Mouse (Mus musculus): ENCODE data around the gene Mettl5. TPM values are rescaled to one million over a fixed set of nuclear protein-coding genes. Genes with fewer than 3 reads are reported as not detected.
"Not testable (repeated sequence)": the region's sequence is repeated elsewhere in the genome, so short reads cannot be mapped to it uniquely, and the experiment has no call there.

Gene Mettl5
- total RNA-seq (2017): 11.0 to 31.6 TPM (median 23.8 TPM) in 3 replicates

DNA sequence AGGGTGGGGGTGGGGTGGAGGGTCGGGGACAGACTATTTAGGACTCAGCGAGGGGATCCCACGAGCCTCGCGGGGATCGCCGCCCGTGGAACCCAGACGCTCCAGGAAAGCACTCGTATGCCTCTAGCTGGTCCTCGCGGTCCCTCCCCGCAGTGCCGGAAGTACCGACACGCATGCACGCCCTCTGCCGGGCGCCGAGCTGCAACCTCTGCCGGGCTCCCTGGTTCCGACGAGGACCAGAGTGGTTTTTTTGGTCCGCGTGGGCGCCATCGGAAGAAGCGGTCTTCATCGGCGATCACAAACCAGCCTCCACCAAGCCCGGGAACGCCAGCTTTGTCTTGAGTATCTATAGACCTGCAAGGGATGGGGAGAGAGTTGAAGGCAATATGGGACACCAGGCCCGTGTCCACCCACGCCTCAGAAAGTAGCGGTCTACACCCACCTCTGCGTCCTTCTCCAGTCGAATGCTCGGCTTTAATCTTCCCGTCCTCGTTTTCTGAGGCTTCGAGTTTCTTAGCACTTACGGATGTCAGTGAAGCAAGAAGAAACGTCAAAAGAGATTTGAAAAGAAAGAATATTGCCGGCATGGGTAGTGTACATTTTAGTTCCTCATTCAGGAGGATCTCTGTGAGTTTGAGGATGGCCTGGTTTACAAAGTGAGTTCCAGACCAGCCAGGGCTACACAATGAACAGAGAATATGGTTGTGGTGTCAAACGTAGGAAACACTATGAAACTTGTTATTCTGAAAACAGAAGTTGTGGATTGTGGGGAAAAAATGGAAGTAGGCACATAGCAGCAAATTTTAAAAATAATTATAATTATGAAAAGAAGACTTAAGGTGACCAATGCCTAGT is at the start of gene Mettl5:
Gene Mettl5 (minus strand): TSS at position 165 of the 855 bp plus-strand sequence.
- ATAC-seq (replicated peaks; ENCODE audit: insufficient number of reproducible peaks, low FRiP score, low TSS enrichment, poor library complexity, severe bottlenecking): peak; percentile 99

DNA sequence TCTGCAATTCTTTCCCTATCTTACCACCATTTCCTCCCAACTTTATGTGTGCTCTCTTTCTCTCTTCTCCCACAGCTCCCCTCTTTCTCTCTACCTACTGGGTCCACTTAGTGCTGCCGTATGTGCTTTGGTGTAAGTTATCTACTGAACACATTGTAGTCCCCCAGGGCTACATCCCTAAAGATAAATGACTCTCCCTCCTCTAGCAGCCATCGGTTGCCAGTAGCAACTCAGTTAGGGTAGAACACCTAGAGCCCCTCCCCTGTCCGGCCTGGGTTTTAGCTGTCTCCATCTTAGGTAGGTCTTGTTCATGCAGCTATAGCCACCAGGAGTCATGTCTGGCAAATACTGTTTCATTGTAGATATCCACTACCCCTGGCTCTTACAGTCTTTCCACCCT is 39.5 kb upstream of the Mettl5 start:
- no peak for ATAC-seq (replicated peaks; ENCODE audit: insufficient number of reproducible peaks, low FRiP score, low TSS enrichment, poor library complexity, severe bottlenecking)

DNA sequence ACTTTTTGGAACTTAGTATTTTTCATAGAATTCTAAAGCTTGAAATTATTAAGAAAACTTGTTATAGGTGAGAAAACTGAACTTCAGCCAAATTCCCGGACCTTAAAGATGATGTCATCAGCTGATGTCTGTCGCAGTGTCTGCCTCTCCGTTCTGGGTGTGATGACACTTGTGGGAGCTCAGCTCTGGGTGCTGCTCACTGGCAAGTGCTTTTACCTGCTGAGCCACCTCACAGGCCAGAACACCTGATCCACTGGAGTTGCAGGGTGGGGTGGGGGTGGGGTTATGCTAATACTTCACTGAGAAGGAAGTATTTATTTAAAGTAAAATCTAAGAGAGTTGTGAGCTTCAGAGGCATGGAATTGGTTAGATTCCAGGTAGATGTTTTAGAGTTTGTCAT is 31.9 kb upstream of the Mettl5 start:
- no peak for ATAC-seq (replicated peaks; ENCODE audit: insufficient number of reproducible peaks, low FRiP score, low TSS enrichment, poor library complexity, severe bottlenecking)

DNA sequence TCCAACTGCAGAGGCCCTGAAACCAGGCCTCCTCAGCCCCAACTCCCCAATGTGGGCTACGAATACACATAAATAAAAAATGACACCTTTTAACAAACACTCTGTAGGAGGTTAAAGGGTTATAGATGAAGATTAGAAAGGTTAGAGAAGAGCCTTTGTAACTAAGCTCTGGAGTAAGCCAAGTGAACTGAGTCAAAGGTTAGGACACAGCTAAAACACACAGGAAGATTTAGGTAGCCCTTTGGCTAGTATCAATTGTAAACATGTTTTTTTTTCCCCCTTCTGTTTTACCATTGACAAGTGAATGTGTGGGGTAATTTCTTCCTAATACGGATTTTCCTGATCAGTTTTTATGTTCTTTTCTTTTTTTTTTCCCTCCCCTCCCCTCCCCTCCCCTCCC is 27.4 kb upstream of the Mettl5 start:
- no peak for ATAC-seq (replicated peaks; ENCODE audit: insufficient number of reproducible peaks, low FRiP score, low TSS enrichment, poor library complexity, severe bottlenecking)

DNA sequence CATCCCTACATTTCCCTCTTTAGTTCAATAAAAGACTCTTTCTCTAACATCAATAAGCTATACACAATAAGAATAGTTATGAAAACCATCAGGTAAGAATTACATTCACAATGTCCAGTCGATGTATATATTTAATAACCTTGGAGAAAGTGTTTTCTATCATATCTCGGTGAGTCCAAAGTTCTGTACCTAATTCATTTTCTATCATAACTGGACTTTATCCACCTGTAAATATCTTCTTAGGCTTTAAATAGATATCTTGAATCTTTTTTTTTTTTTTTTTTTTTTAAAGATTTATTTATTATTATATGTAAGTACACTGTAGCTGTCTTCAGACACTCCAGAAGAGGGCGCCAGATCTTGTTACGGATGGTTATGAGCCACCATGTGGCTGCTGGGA is 22.0 kb upstream of the Mettl5 start:
- ATAC-seq (replicated peaks; ENCODE audit: insufficient number of reproducible peaks, low FRiP score, low TSS enrichment, poor library complexity, severe bottlenecking): not testable (repeated sequence)

DNA sequence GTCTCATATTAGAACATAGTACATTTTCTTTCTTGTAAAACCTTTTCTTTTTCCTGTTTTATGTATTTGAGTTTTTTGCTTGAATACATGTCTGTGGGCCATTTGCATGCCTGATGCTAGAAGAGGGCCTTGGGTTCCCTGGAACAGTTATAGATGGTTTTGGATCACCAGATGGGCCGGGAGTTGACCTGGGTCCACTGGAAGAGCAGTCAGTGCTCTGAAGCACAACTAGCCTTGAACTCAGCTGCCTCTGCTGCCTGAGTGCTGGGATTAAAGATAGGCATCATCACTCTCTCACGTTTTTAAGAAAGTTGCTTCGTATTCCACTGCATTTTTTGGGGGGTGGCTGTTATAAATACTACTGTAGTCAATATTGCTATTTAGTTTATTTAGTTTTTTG is 18.1 kb upstream of the Mettl5 start:
- no peak for ATAC-seq (replicated peaks; ENCODE audit: insufficient number of reproducible peaks, low FRiP score, low TSS enrichment, poor library complexity, severe bottlenecking)

DNA sequence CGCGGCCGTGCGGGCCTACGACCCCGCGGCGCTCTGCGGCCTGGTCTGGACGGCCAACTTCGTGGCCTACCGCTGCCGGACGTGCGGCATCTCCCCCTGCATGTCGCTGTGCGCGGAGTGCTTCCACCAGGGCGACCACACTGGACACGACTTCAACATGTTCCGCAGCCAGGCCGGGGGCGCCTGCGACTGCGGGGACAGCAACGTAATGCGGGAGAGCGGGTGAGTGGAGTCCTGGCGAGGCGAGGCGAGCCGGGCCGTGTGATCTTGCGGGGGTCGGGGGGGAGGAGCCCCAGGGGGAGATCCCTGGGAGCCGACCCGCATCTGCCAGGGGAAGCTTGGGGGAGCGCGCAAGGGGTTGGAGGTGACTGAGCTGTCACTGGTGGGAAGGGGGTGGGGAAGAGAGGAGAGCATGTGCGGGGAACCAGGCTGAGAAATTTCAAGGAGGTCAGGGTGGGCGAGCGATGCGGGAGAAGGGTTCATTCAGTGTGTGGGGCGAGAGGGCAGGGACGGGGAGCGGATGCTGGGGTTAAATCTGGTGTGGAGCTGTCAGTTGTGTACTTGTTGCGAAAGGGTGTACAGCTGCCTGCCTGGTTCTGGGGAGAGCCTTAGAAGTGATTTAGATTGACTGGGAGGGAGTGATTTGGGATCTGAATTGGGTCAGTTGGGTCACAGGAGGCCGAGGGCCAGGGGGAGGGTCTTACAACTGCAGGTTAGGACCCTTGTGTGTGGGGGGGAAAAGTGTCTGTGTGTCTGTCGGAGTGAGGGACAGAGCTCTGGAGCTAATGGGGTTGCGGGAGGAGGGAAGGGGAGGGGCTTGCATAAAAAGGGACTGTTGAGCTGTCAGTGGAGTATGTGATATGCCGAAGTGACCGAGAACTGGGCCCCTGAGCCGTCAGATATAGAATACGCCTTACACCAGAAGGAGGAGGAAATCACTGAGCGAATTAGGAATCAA is 12.5 kb upstream of the Mettl5 start:
- ATAC-seq (replicated peaks; ENCODE audit: insufficient number of reproducible peaks, low FRiP score, low TSS enrichment, poor library complexity, severe bottlenecking): peak; percentile 73

DNA sequence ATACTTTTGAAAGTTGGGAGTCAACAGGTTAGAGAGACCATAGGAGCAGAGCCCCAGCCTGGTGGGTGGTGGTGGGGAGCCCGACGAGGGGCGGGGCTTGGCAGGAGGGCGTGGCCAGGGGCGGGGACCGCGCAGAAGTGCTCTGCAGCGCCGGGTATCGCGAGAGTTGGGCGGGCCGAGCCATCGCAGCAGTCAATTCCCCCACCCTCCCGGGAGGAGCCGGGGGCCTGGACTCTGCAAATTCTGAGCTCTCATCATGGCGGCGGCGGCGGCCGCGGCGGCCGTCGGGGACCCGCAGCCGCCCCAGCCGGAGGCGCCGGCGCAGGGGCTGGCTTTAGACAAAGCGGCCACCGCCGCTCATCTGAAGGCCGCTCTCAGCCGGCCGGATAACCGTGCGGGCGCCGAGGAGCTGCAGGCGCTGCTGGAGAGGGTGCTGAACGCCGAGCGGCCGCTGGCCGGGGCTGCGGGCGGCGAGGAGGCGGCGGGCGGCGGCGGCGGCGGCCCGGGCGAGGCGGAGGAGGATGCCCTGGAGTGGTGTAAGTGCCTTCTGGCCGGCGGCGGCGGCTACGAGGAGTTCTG is 11.7 kb upstream of the Mettl5 start, which contains the start of gene Ubr3:
Gene Ubr3 (plus strand): TSS at position 208 of the 579 bp plus-strand sequence.
- peak; percentile 93 for ATAC-seq (replicated peaks; ENCODE audit: insufficient number of reproducible peaks, low FRiP score, low TSS enrichment, poor library complexity, severe bottlenecking)

DNA sequence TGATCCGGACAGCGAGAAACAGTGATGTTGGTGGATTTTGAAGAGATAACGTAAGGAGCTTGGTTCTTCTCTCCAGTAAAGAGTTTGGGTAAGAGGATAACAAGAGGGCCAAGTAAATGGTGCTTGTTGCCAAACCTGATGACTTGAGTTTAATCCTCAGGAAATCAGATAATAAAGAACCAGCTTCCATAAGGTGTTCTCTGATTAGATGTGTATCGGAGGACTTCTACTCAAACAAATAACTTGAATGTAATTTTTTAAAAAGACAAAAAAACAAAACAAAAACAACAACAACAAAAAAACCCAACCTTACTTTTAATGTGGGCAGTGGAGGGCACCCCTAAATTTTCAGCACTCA is 10.8 kb upstream of the Mettl5 start:
- no peak for ATAC-seq (replicated peaks; ENCODE audit: insufficient number of reproducible peaks, low FRiP score, low TSS enrichment, poor library complexity, severe bottlenecking)

DNA sequence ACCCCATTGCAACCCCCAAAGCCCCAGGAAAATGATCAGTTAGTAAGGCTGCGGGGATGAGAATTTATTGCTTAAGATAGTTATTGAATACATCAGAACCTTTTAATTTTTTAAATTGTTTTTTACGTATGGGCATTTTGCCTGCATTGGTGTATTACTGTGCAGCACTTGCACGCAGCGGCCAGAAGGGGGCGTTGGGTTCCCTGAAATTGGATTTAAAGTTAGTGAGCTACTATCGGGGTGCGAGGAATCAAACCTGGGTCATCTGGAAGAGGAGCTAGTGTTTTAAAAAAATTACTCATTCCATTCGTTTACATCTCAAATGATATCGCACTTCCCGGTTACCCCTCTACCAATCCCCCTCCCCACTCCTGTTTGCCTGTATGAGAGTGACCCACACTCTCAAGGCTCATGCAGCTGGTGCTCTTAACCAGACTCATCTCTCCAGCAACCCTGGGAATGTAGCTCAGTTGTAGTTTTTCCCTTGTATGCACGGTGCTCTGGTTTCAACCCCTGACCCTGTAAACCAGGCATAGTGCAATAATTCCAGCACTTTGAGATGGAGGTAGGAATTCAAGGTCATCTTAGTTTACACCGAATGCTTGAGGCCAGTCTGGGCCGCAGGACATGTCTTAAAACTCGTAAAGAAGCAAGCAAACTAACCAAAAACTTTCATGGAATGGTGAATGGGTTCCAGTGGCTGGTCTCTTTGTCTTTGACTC is 10.2 kb upstream of the Mettl5 start:
- ATAC-seq (replicated peaks; ENCODE audit: insufficient number of reproducible peaks, low FRiP score, low TSS enrichment, poor library complexity, severe bottlenecking): no peak

DNA sequence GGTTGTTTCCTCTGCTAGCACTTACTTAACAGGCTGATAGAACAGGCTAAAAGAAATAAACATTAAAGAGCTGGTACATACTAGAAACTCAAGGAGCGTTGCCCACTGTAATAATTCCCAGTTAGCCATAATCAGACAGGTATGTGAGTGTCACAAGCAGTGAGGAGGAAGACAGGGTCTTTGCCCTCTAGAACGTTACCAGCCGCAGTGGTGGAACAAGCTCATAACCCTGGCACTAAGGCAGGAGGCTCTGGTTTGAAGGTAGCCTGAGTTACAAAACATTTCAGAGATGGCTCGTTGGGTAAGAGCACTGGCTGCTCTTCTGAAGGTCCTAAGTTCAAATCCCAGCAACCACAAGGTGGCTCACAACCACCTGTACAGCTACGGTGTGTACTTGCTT is 8.5 kb upstream of the Mettl5 start:
- ATAC-seq (replicated peaks; ENCODE audit: insufficient number of reproducible peaks, low FRiP score, low TSS enrichment, poor library complexity, severe bottlenecking): no peak

DNA sequence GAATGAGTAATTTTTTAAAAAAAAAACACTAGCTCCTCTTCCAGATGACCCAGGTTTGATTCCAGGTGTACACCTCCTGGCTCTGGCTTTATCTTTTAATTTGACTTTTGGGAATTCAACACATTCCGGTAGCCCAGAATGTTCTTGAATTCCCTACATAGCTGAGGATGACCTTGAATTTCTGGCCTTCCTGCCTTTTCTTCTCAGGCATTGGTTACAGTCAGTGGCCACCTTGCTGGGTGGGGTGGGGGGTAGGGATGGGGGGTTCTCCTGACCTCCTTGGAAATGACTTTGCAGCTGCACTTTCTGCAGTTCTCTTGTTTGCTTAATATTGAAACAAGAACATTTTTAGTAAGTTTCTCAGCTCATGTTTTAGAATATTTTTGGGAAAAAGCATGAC is 7.7 kb upstream of the Mettl5 start:
- no peak for ATAC-seq (replicated peaks; ENCODE audit: insufficient number of reproducible peaks, low FRiP score, low TSS enrichment, poor library complexity, severe bottlenecking)

DNA sequence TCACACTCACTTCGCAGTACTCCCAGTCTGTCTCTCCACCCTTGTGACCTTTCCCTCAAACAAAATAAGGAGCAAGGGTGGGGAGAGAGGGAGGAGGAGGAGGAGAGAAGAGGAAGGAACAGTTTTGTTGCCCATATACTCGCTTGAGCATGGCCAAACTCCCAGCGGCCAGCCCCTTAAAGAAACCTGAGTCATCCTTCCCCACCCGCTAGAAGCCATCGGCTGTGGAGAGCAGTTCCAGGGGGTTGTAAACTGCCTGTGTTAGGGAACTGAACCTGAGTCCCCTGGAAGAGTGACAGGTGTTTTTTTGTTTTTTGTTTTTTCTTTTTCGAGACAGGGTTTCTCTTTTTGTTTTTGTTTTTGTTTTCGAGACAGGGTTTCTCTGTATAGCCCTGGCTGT is 5.4 kb upstream of the Mettl5 start:
- 0 out of 2 replicates have a peak, but pooled peaks have one; percentile 40 for ATAC-seq (replicated peaks; ENCODE audit: insufficient number of reproducible peaks, low FRiP score, low TSS enrichment, poor library complexity, severe bottlenecking)

DNA sequence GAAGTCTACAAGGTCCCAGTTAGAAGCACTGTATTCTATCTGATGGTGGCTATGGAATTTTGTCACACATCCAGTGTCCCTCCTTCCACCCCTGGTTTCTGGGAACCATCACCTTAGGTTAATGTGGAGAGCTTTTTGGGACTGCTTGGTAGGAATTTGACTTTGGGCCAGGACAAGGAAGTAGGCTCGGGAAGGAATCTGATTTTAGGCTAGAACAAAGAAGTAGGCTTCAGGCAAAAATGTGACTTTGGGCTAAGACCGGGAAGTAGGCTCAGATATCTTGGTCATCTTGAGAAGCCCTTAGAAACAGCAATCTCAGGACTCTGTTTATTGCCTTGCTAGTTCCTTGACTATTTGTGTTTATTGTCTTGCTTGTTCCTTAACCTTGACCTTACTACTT is 3.5 kb upstream of the Mettl5 start:
- ATAC-seq (replicated peaks; ENCODE audit: insufficient number of reproducible peaks, low FRiP score, low TSS enrichment, poor library complexity, severe bottlenecking): no peak

DNA sequence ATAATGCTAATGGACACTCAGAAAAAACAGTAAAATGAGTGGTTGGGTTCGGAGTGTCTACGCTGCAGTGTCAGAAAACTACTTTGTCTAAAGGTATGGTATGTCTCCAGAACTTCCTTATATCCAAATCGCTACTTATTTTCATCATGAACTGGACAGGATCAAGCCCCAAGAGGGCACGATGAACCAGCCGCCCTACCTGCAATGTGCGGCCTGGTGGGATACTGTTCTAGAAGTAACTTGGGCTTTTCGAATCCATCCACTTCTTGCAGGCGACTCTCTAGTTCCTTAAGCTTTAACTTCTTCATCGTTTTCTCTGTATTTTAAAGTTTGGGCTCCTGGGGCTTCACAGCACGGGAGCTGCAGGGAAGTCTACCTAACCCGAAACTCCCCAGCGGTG is 365 bp downstream of the Mettl5 start:
- no peak; the same call in 1 of the 2 replicates for ATAC-seq (replicated peaks; ENCODE audit: insufficient number of reproducible peaks, low FRiP score, low TSS enrichment, poor library complexity, severe bottlenecking)

DNA sequence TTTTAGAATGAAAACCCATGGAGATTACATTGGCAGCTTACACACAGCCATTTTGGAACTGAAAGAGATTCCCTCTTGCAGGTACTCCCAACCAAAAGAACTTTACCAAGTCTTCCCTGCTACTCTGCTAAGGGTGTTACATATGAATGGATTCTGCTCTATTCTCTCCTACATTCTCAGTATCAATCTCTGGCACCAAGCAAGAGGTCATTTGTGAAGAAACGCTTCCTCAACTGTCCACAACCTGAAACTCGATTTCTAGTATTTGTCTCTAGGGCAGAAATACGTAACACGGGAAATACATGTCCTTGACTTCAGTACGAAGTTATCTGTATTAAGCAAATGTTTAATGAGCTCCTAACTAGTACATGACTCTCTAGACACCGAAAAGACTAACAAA is 834 bp downstream of the Mettl5 start:
- no peak for ATAC-seq (replicated peaks; ENCODE audit: insufficient number of reproducible peaks, low FRiP score, low TSS enrichment, poor library complexity, severe bottlenecking)

DNA sequence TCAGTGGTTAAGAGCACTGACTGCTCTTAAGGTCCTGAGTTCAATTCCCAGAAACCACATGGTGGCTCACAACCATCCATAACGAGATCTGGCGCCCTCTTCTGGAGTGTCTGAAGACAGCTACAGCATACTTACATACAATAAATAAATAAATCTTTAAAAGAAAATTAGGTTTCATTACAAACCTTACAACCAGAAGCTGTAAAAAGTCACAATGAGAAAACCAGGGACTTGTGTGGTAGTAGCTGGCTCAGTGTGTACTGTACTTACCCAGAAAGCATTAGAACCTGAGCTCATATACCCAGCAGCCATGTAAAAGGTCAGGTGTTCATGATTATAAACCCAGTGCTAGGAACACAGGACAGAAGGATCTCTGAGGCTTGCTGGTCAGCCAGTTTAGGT is 1.4 kb downstream of the Mettl5 start:
- no peak for ATAC-seq (replicated peaks; ENCODE audit: insufficient number of reproducible peaks, low FRiP score, low TSS enrichment, poor library complexity, severe bottlenecking)

DNA sequence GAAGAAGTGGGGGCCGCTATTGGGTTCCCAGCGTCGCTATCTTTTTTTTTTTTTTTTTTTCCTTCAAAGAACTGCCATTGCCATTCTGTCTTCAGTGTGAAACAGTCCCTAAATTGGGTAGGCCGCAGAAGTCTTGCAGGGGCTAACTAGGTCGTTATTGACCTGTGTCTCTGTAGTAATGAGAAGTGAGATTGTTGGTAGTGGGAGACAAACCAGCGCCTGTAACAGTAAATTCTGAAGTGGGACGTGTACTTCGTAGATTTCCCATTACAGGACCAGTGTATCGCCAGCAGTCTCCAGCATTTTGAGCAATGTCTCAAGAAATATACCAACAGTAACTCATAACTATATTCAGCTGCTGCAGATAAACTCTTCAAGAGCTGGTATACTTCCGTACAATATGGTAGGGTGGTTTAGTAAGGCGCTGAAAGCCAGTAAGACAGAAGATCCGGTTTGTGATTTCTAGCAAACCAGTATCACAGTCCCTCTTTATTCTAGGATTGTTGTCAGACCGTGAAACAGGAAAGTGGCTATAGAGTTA is 23.2 kb downstream of the Mettl5 start:
- ATAC-seq (replicated peaks; ENCODE audit: insufficient number of reproducible peaks, low FRiP score, low TSS enrichment, poor library complexity, severe bottlenecking): no peak
